Mouse (Mus musculus): ENCODE data around the gene Ncln. TPM values are rescaled to one million over a fixed set of nuclear protein-coding genes. Genes with fewer than 3 reads are reported as not detected.
A peak's percentile ranks its signal among the peaks of the same experiment; 100 is the strongest.

Gene Ncln
- polyA plus RNA-seq (2012; rRNA removed): 198 and 259 TPM in 2 replicates

GRCm38 (mm10) chr10:81496264-81496901 is at the start of gene Ncln:
Gene Ncln (minus strand): TSS chr10:81496392.
- H3K36me3 ChIP-seq (ENCODE audit: control insufficient read depth, insufficient read depth, low read length): peaks cover 13% of the 10 kb centered on the region
- peak within 1 kb of the TSS; percentile 86 for H3K4me3 ChIP-seq (ENCODE audit: extremely low read depth, insufficient read depth, insufficient read length)
- H3K27ac ChIP-seq (ENCODE audit: insufficient read depth, low read length): peak within 1 kb of the TSS; percentile 99
- WGBS: under 1% methylated on average over 45 of the region's 45 CpGs
- H3K4me1 ChIP-seq (ENCODE audit: control insufficient read depth, insufficient read depth, insufficient read length): peaks cover 20% of the 10 kb centered on the region; the same call in 1 of the 2 replicates
- H3K27me3 ChIP-seq (ENCODE audit: control insufficient read depth, insufficient read depth, low read length): no peaks in the 10 kb centered on the region
- TF ChIP-seq CTCF (IDR thresholded peaks at IDR 0.05; ENCODE audit: extremely low read depth, insufficient read depth, insufficient read length, insufficient replicate concordance) (no peak), POLR2A (IDR thresholded peaks at IDR 0.05; ENCODE audit: low read depth, low read length) (no peak)
- DNase-seq (ENCODE audit: low read depth in 1 of 2, low spot score in 2 of 2): peak; percentile 96

- Histone ChIP-seq H3K27me3 (ENCODE audit: control insufficient read depth, insufficient read depth, low read length) (no peaks in the 10 kb centered on the region), H3K27ac (ENCODE audit: insufficient read depth, low read length) (peak within 1 kb of the TSS; percentile 83), H3K4me3 (ENCODE audit: extremely low read depth, insufficient read depth, insufficient read length) (peak within 1 kb of the TSS; percentile 82), H3K4me1 (ENCODE audit: control insufficient read depth, insufficient read depth, insufficient read length) (peaks cover 14% of the 10 kb centered on the region; the same call in 1 of the 2 replicates), H3K36me3 (ENCODE audit: control insufficient read depth, insufficient read depth, low read length) (no peaks in the 10 kb centered on the region)
- DNase-seq (ENCODE audit: low read depth in 1 of 2, low spot score in 2 of 2): peak; percentile 92 to 100
- no peak for TF ChIP-seq POLR2A (IDR thresholded peaks at IDR 0.05; ENCODE audit: low read depth, low read length)
- no peak for TF ChIP-seq CTCF (IDR thresholded peaks at IDR 0.05; ENCODE audit: extremely low read depth, insufficient read depth, insufficient read length, insufficient replicate concordance)
- WGBS: 1% methylated on average over 58 of the region's 59 CpGs
These were observed 49.1 kb upstream of the Ncln start, which contains the start of gene Gna11 for GRCm38 (mm10) chr10:81545161-81545747. Gene Gna11 (minus strand): TSS chr10:81545190.

- no peaks in the 10 kb centered on the region for H3K36me3 ChIP-seq (ENCODE audit: control insufficient read depth, insufficient read depth, low read length)
- peaks cover 14% of the 10 kb centered on the region; the same call in 1 of the 2 replicates for H3K4me1 ChIP-seq (ENCODE audit: control insufficient read depth, insufficient read depth, insufficient read length)
- under 1% methylated on average over 93 of the region's 93 CpGs for WGBS
- TF ChIP-seq POLR2A (IDR thresholded peaks at IDR 0.05; ENCODE audit: low read depth, low read length) (no peak; the same call in 1 of the 2 replicates), CTCF (IDR thresholded peaks at IDR 0.05; ENCODE audit: extremely low read depth, insufficient read depth, insufficient read length, insufficient replicate concordance) (no peak)
- H3K27ac ChIP-seq (ENCODE audit: insufficient read depth, low read length): peak overlapping the region; percentile 70
- H3K4me3 ChIP-seq (ENCODE audit: extremely low read depth, insufficient read depth, insufficient read length): peak overlapping the region; percentile 82
- no peaks in the 10 kb centered on the region for H3K27me3 ChIP-seq (ENCODE audit: control insufficient read depth, insufficient read depth, low read length)
- no peak for DNase-seq (ENCODE audit: low read depth in 1 of 2, low spot score in 2 of 2)
These were observed 48.3 kb upstream of the Ncln start for GRCm38 (mm10) chr10:81544296-81545160.

GRCm38 (mm10) chr10:81543633-81544032 is 47.4 kb upstream of the Ncln start:
- Histone ChIP-seq H3K27ac (ENCODE audit: insufficient read depth, low read length) (no peak overlapping the region), H3K36me3 (ENCODE audit: control insufficient read depth, insufficient read depth, low read length) (no peaks in the 10 kb centered on the region), H3K27me3 (ENCODE audit: control insufficient read depth, insufficient read depth, low read length) (no peaks in the 10 kb centered on the region), H3K4me1 (ENCODE audit: control insufficient read depth, insufficient read depth, insufficient read length) (peaks cover 21% of the 10 kb centered on the region; the same call in 1 of the 2 replicates), H3K4me3 (ENCODE audit: extremely low read depth, insufficient read depth, insufficient read length) (peak overlapping the region; percentile 82; the same call in 1 of the 2 replicates)
- no peak for DNase-seq (ENCODE audit: low read depth in 1 of 2, low spot score in 2 of 2)
- TF ChIP-seq POLR2A (IDR thresholded peaks at IDR 0.05; ENCODE audit: low read depth, low read length): no peak
- no peak for TF ChIP-seq CTCF (IDR thresholded peaks at IDR 0.05; ENCODE audit: extremely low read depth, insufficient read depth, insufficient read length, insufficient replicate concordance)
- WGBS: 90% methylated on average over 1 of the region's 1 CpGs

GRCm38 (mm10) chr10:81542727-81543460 is 46.7 kb upstream of the Ncln start:
- Histone ChIP-seq H3K4me1 (ENCODE audit: control insufficient read depth, insufficient read depth, insufficient read length) (peaks cover 28% of the 10 kb centered on the region; the same call in 1 of the 2 replicates), H3K4me3 (ENCODE audit: extremely low read depth, insufficient read depth, insufficient read length) (no peak overlapping the region), H3K27me3 (ENCODE audit: control insufficient read depth, insufficient read depth, low read length) (no peaks in the 10 kb centered on the region), H3K27ac (ENCODE audit: insufficient read depth, low read length) (no peak overlapping the region), H3K36me3 (ENCODE audit: control insufficient read depth, insufficient read depth, low read length) (no peaks in the 10 kb centered on the region)
- TF ChIP-seq CTCF (IDR thresholded peaks at IDR 0.05; ENCODE audit: extremely low read depth, insufficient read depth, insufficient read length, insufficient replicate concordance): no peak
- TF ChIP-seq POLR2A (IDR thresholded peaks at IDR 0.05; ENCODE audit: low read depth, low read length): no peak
- DNase-seq (ENCODE audit: low read depth in 1 of 2, low spot score in 2 of 2): no peak
- WGBS: 94% methylated on average over 7 of the region's 7 CpGs

- WGBS: 80% methylated on average over 10 of the region's 10 CpGs
- Histone ChIP-seq H3K4me3 (ENCODE audit: extremely low read depth, insufficient read depth, insufficient read length) (no peak overlapping the region), H3K27me3 (ENCODE audit: control insufficient read depth, insufficient read depth, low read length) (no peaks in the 10 kb centered on the region), H3K36me3 (ENCODE audit: control insufficient read depth, insufficient read depth, low read length) (no peaks in the 10 kb centered on the region), H3K27ac (ENCODE audit: insufficient read depth, low read length) (0 out of 2 replicates have a peak overlapping the region, but pooled peaks have one; percentile 22), H3K4me1 (ENCODE audit: control insufficient read depth, insufficient read depth, insufficient read length) (peaks cover 35% of the 10 kb centered on the region; the same call in 1 of the 2 replicates)
- TF ChIP-seq CTCF (IDR thresholded peaks at IDR 0.05; ENCODE audit: extremely low read depth, insufficient read depth, insufficient read length, insufficient replicate concordance) (no peak), POLR2A (IDR thresholded peaks at IDR 0.05; ENCODE audit: low read depth, low read length) (no peak)
- no peak for DNase-seq (ENCODE audit: low read depth in 1 of 2, low spot score in 2 of 2)
These were observed 45.6 kb upstream of the Ncln start for GRCm38 (mm10) chr10:81541803-81542202.

Data from spleen, adult 2 months (tissue).